Mouse (Mus musculus) brain, adult 2 months (tissue): ENCODE results near the gene Hat1.
A peak's percentile ranks its signal among the peaks of the same experiment; 100 is the strongest.
"Not testable (repeated sequence)": the region's sequence is repeated elsewhere in the genome, so short reads cannot be mapped to it uniquely, and the experiment has no call there.

ENCODE experiments used
- DNase-seq: peaks from one replicate; pipeline ENCODE4 v3.0.0; 2011; ENCODE audit warnings: low read depth, low spot score

Gene Hat1

DNA sequence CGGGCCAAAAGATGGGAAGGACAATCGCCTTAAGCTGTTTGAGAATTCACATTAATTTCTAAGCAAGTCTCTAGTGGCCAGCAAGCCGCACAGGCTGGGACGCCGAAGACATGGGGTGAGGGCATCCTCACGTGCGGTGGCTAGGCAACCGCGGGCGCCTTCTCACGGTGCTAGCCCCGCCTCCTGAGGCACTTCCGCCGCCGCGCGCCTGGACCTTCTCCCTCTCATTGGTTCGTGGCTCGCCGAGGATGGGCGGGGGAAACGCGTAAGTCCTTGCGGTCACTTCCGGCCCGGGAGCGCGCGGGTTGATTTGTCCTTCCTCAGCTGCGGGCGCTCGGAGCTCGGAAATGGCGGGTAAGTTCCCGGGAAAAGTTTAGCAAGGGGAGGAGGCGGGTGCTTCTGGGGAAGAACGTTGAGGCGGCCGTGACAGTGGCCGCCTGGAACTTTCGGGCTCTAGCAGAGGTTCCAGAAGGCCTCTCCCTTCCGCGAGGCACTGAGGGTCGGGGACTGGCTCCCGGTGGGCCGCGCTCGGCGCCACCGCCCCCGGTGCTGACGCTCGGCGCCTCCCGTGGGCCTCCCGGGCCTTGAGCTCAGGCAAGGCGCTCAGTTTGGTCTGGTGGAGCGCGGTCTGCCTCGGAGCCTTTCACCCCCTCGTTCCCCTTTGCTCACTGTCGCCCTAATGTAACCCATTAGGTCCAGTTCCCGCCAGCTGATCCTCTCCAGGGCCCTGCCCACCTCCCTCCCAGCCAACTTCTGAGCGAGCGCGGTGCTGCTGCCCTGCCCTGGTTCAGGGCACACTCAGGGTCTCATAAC lies at the start of gene Hat1:
TSS of gene Hat1 (plus strand) at position 8 of the 813 bp plus-strand sequence.
- DNase-seq: peak; percentile 98

DNA sequence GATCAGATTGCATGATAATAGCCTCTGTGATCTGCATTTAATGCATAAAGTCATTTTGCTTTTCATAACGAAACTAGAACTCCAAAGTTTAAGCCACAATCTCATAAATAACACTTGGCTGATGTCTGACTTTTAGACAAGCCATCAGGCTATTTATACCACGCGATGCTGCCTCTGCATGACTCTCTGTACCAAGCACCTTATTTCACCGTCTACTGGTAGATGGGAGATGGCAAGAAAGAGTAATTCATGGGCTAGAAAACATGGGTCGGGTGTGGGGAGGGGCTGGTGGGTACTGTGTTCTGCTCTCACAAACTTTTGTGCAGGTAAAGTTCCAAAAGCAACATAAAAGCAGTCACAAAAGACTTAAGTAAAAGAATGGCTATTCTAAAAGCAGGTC lies 48.6 kb upstream of the Hat1 start:
- DNase-seq: no peak

DNA sequence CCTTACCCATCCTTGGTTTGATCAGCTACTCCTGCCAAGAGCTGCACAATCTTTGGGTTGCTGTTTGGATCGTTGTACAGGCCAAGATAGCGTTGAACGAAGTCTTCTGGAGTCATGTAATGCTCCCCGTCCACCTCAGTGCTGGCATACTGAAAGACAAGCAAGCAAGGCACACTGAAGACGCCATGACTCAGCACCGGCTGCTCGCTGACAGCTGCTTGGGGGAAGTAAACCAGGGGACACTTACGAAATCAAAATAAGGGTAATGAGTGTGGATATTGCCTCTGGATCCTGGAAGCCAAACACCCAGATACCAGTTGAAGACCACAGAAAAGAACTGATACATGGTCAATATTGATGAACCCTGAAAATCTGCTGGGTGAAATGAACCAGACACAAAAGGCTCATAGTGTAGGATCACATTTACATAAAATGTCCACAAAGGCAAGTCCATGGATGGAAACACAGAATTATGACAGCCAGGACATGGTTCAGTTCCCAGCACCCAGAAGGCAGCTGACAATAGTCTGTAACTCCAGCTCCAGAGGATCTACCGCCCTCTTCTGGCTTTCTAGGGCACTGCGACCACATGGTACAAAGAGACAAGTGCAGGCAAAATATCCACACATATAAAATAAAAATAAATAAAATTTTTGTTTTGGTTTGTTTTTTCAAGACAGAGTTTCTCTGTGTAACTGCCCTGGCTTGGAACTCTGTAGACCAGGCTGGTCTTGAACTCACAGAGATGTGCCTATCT lies 44.7 kb upstream of the Hat1 start:
- peak; percentile 63 for DNase-seq

DNA sequence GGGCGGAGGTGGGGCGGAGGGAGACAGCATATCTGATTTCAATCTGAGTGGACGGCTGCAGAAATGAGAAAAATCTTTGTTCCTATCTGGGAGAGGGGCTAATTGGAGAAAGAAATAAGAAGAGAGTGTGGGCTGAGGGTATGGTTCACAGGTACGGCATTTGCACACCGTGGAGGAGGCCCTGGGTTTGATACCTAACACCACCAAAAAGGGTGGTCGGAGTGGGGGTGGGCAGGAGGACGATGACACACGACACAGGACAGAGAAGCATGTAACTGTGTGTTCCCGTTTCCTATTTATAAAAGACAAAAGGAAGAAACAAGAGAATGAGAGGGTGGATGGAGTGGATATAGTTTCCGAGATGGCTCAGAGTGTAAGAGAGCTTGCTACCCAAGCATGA lies 41.6 kb upstream of the Hat1 start:
- DNase-seq: no peak

DNA sequence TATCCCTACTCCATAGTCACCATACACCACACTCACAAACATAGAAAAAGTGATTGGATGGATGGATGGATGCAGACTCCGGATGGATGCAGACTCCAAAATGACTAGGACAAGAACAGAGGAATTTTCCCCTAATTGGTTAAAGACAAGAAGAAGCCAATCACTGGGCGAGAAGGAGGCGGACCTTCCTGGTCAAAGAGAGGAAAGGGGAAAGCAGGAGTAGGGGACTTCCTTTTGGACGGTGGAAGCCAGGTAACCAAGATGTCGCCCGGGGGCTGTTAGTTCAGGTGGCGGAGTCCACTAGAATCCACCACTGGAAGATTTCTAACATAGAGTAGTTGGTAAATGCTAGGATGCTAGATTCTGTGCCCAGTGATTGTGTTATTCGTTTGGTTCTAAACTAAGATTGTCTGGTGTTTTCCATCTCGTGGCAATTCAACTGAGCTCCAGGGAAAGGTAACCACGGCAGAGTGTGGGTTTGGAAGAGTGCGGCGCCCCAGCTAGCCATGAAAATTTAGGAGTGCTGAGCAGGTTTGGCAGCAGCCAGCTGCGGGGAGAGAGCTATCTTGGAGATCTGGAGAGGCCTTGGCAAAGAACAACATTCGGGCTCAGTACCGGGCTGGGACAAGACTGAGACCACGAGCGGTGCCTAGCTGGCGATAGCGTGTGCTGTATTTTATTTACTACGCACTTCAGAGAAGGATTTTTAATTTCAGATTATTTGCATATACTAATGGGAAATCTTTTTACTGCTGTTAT lies 40.8 kb upstream of the Hat1 start:
- DNase-seq: no peak

DNA sequence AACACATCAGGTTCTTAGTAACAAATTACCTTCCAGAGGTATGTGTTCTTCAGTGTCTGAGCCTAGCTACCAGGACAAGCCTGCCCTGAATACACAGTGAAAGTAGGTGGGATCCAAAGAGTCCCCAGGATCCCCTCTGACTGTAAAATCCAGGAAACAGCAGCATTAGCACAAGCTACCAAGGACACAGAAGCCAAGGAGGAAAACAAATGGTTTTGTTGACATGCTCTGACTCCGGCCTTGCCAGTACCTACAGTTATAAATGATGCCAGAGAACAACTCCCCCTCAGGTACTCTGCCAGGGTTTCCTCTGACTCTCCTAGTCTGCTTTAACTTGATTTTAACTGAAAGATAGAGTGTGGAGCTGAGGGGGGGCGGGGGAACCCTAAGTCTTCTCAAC lies 39.2 kb upstream of the Hat1 start:
- no peak for DNase-seq

DNA sequence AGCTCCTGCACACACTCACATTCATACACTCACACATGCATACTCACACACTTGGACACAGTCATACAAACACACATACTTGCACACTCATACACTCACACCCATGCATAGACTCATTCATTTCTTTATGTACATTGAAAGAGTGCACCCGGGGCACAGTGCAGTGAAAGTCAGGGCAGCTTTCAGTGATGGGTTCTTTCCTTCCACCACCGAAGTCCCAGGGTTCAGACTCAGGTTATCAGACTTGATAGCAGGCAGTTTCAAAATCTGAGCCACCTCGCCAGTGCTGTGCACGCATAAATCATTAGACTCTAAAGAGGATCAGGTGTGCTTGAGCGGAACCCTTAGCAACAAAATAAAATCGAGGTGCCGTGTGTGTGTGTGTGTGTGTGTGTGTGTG lies 38.6 kb upstream of the Hat1 start:
- DNase-seq: no peak

DNA sequence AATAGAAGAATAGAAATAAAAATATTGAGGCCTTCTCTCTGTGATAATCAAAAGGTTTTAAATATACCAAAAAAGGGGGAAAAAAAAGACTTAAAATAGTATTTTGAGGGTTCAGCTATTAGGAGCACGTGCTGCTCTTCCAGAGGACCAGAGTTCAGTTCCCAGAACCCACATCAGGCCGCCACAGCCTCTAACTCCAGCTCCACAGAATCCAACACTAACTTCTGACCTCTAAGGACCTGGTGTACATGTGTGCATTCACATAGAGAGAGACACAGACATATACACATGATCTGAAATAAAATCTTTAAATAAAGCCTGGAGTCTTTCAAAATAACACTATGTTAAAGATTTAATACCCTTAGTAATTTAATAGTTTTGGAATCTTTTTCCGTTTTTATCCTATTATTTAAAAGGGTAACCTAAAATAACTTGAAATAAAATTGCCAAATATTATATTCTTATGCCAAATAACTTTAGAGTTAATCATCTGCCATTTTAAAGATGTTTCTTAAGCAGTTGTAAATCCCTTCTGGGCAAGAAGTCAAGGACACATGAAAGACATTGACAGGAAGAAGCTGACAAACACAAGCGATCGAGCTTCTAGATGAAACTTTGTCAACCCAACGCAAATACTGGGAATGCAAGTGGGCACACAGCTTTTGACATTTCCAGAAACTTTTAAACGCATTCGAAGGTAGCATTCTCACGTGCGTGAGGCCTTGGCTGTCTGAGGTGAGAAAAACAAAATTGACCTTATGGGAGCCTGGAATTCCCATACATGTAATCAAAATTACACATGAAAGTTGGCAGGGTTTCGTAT lies 37.6 kb upstream of the Hat1 start:
- DNase-seq: no peak

DNA sequence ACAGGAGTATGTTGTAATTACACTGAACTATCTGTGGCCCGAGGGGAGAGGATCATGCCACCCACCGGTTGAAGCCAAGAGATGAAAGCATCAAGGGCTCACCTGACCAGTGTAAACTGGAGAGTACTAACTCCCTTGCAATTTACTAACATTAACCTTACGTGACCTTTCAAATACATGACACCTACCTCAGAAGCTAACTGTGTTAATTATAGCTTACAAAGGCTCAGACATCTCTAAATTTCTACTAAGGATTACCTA lies 37.1 kb upstream of the Hat1 start:
- DNase-seq: no peak

DNA sequence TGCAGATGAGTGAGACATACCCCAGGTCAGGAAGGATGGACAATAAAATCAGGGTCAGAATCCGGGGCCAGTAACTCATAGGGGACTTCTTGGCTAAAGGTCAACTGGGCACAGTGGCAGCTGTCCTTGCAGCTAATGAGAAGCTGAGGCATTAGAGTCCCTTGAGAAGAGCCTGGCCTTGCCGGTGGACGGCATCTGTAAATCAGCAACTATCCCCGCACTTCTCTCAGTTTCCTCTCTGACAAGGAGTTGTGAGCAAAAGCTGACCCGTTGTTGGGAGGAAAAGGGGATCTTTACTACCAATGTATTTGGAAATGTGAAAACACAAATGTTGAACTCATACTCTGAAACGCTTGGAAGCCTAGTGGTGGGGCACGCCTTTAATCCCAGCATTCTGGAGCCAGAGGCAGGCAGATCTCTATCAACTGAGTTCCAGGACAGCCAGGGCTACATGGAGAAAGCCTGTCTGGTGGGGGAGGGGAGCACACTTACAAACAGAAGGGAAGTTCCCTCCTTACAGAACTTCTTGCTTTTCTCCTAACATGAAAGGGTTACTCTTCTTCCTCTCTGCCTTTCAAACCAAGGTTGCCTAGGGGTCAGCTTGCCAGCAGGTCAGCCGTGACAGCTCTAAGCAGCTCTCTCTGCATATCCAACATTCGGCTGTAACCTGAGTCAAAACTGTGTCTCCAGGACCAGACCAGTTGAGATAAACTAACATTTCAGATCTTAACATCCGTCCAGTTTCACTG lies 35.3 kb upstream of the Hat1 start:
- no peak for DNase-seq

DNA sequence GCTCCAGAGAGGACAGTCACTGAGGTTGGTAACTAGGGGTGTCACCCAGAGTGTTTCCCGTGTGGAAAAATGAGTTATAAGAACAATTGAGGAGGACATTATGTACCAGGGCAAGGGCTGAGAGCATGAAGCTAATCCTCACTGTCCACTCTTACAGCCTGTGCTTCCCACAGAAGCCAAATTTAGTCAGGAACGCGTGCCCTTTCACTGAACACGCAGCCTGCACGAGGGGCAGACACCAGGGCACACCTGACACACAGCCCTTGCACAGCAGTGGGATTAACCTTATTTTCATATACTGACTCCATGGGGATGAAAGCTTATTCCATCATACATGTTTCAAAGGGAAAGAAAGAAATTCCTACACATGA lies 34.7 kb upstream of the Hat1 start:
- DNase-seq: no peak

DNA sequence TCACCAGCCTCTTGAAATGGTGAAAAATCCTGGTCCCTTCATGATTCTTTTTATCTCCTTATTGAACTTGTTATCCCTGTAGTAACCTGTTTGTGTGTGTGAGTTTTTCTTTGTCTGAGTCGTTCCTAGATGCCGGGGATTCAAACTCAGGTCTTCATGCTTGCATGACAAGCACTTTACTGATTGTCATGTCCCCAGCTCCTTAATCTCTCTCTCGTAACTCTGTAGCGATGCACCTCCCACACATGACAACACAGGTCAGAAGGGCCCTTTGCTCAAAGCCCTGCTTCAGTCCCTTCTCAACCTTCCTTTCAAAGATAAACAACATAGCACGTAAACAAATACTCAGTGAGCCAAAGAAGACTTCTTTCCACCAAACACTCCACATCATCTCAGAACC lies 30.4 kb upstream of the Hat1 start:
- no peak for DNase-seq

DNA sequence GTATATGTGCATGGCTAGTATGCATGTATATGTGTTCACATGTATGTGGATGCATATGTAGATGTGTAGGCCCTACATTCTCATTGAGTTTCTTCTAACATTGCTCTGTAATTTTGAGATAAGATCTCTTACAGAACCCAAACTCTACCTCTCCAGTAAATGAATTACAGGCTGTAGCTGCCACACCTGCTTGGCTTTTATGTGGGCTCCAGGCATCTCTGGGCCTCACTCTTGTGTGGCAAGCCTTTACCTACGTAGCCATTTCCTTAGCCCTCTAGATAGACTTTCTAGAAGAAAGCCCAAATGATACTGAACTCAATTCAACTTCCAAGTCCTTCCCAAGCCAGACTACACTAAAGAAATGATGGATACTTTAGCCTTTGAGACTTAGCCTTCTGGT lies 28.6 kb upstream of the Hat1 start:
- DNase-seq: no peak

DNA sequence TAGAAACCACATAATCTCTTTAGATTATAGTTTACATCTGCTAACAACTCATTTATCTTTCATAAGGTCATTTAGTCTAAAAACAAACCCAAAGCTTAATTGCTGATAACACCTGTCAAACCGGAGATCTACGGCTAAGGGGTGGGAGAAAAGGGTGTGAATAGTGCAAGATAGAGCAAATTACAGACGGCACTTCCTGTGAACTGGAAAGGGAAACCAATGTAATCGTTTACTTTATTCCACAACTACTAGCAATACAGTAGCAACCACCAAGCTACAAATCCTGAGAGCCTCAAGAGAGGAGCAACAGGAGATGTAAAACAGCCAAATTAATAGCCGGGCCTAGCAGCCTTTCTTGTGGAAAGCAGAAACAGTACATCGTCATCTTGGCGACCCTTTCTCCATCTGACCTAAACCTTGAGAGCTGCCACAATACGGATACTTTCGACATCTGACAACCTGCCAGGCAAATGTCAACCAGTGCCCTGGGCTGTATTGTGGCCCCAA lies 22.1 kb upstream of the Hat1 start:
- DNase-seq: peak; percentile 45

DNA sequence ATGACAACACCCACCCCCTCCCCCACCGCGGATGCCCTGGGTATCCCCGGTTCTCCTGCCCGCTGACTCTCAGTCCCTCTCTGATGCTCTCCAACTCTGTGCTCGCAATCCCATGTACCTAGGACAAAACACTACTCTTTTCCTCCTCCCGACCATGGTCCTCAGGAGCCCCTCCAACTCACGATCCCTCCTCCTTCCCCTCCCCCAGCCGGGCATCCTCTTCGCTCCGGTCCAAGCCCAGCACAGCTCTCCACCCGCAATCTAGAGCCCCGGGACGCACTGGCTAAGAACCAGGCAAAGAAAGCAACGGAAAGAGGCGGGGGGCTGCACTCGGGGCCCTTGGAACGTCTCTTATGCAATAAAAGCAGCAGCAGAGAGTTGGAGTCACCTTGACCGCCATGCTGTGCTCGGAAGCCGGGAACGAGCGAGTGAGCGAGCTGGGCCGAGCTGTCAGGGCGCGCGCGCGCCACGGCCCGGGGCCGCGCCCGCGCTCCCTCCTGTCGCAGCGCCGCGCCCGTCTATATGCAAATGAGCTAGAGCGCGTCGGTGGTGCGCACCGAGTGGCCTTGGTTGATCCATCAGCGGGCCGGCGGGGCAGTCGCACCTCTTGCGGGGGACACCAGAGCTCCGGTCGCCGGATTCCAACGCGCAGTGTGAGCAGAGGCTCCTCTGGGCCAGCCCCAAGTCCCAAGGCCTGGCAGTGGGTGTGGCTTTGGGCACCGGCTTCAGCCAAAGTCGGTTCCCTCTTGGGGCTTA lies 21.5 kb upstream of the Hat1 start, which contains the start of gene Slc25a12:
TSS of gene Slc25a12 (minus strand) at position 625 of the 756 bp plus-strand sequence.
- peak; percentile 93 for DNase-seq

DNA sequence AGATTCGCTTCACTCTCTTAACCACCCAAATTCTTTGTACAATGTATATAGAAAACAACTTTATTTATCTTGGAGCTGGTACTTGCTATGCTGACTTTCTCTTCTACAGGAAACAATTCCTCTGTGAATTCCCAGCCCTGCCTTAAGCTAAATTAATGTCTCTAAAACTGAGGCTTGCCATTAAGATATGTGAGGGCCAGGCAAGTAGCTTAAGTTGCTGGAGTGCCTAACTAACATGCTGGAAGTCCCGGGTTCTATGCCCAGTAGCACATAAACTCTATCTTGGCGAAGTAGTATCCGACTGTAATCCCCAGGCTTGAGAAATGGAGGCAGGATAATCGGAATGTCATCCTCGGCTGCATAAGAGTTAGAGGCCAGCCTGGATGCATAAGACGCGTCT lies 20.7 kb upstream of the Hat1 start:
- DNase-seq: no peak

DNA sequence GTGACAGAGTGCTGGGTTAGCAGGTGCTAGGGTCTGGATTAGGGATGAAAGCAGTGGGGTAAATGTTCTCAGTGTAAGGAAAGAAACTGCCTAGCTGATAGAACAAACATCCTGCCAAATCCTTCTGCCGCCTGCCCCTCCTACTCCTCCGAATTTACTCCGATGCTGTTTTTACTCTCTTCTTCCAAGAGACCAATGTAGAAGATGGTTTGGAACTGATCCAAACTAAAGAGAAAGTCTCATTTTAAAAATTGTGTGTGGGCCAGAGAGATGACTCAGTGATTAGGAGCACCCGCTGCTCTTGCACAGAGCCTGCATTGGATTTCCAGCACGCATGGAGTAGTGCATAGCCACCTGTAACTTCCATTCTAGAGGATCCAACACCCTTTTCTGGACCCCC lies 17.0 kb upstream of the Hat1 start:
- peak; percentile 90 for DNase-seq

DNA sequence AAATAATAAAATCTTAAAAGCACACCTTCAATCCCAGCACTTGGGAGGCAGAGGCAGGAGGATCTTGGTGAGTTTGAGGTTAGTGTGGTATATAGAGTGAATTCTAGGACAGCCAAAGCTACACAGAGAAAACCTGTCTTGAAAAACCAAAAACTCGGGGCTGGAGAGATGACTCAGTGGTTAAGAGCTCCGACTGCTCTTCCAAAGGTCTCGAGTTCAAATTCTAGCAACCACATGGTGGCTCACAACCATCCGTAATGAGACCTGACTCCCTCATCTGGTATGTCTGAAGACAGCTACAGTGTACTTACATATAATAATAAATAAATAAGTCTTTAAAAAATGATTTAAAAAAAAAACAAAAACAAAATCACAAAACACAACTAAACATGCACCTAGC lies 16.5 kb upstream of the Hat1 start:
- not testable (repeated sequence) for DNase-seq

DNA sequence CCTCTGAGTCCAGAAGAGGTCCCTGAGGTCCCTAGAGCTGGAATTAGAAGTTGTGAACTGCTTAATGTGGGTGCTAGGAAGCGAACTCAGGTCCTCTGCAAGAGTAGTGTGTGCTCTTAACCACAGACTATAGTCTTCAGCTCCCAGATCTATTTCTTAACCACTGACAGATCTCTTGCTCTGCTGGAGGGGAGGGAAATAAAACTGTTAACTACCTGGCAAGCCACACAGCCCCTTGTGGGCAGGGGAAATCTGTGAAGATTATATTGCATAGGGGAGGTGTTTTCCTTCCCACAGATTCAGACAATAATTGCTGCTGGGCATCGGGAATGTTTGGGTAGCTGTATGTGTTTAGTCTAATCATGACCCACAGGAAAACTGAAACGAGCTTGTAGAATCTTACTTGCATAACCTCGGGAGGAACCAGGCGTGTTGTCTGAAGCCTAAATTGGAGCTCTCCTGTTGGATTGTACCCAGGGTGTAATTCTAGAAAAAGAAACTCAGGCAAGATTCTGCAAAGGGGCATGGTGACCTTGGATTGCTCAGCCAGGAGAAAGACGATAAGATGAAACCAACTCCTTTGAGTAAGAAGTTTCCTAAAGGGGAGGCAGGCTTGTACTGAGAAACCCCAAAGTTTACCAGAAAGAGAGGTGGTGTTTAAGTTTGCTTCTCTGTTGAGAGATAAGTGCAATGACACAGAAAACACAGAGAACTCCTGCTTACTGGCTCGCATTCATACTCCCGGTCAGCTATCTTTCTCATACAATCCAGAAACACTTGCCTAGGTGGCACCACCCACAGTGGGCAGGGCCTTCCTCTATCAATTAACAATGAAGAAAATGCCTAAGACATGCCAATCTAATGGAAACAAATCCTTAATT lies 14.2 kb upstream of the Hat1 start:
- no peak for DNase-seq
